Mouse (Mus musculus) megakaryocyte, embryonic 14.5 days (primary cell): ENCODE data around the gene Dmkn.

Experiments
- FLI1 ChIP-seq: IDR thresholded peaks from 2 replicates; pipeline ENCODE4 v1.6.1; 2012; ENCODE audit warnings: low read length, inconsistent platforms, mixed read lengths
- GATA1 ChIP-seq: IDR thresholded peaks from 3 replicates; pipeline ENCODE4 v1.6.1; 2012; ENCODE audit warnings: mixed read lengths, low read length, inconsistent platforms, borderline replicate concordance

DNA sequence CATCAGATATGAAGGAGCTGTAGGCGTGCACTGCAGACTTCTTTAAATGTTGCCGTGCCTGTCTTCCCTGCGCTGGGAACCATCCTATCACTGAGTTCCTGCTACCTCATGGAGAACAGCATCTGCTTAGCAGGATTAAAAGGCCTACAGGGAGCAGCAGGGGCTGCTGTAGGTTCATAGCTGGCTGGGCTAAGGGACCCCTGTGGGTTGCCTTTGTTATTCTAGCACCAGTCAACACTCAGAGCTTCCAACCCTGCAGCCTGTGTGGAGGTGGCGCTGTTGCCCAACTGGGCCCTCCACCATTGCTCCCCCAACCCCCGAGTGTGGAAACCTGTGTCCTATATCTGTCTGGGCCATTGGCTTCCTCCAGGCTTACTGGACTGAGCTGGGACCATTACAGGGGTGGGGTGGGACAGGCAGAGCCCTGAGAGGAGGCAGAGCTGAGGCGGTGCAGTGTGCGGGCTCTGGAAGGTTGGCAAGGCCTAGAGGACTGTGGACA lies 13.6 kb downstream of the Dmkn start:
- TF ChIP-seq GATA1: no peak
- no peak for TF ChIP-seq FLI1
